Mouse (Mus musculus) neural tube, embryonic 14.5 days (tissue): ENCODE results near the gene Smu1. TPM values are rescaled to one million over a fixed set of nuclear protein-coding genes. Genes with fewer than 3 reads are reported as not detected.

Experiments used
- ATAC-seq: fragments of 200-750 bp; cut with Nextera tagmentation; 2 replicates; pipeline ENCODE4 v1.8.0; 2017; ENCODE audit warnings: low read depth, mild to moderate bottlenecking, moderate TSS enrichment, moderate library complexity
- H3K27ac ChIP-seq: fragments of 300-500 bp; sonication (generic); 2 replicates; pipeline ENCODE4 v1.5.1; 2014; ENCODE audit warnings: low read depth, mild to moderate bottlenecking, control low read depth, low read length, moderate library complexity, mixed read lengths
- H3K27me3 ChIP-seq: fragments of 300-500 bp; sonication (generic); 2 replicates; pipeline ENCODE4 v1.6.1; 2014; ENCODE audit warnings: low read length; ENCODE audit not compliant: control insufficient read depth, insufficient read depth
- H3K36me3 ChIP-seq: fragments of 300-500 bp; sonication (generic); 2 replicates; pipeline ENCODE4 v1.6.1; 2014; ENCODE audit warnings: low read length, mixed read lengths; ENCODE audit not compliant: control insufficient read depth, insufficient read depth
- H3K4me1 ChIP-seq: fragments of 300-500 bp; sonication (generic); 2 replicates; pipeline ENCODE4 v1.6.1; 2014; ENCODE audit warnings: low read length; ENCODE audit not compliant: control insufficient read depth, insufficient read depth
- H3K4me2 ChIP-seq: fragments of 300-500 bp; sonication (generic); 2 replicates; pipeline ENCODE4 v1.6.1; 2014; ENCODE audit warnings: mild to moderate bottlenecking, low read depth, low read length, control low read depth
- H3K4me3 ChIP-seq: fragments of 300-500 bp; sonication (generic); 2 replicates; pipeline ENCODE4 v1.5.1; 2014; ENCODE audit warnings: low read depth, low read length, control low read depth, mixed read lengths
- H3K9ac ChIP-seq: fragments of 300-500 bp; sonication (generic); replicated peaks from 2 replicates; pipeline ENCODE4 v1.6.1; 2014; ENCODE audit warnings: low read depth, mild to moderate bottlenecking, control low read depth, low read length, mixed read lengths
- H3K9me3 ChIP-seq: fragments of 300-500 bp; sonication (generic); 2 replicates; pipeline ENCODE4 v1.6.1; 2016; ENCODE audit warnings: low read length; ENCODE audit not compliant: control insufficient read depth
- WGBS: fragments of 180-500 bp; shearing (Covaris S2); extraction: QIAGEN DNeasy Blood & Tissue Kit; methylation state at CpG from one replicate; pipeline ENCODE4 v1.1.7; 2014; 5-methylcytosine and 5-hydroxymethylcytosine counted together
- polyA plus RNA-seq: library from polyadenylated mRNA; unstranded; fragments of >200 nt; fragmentation: Nextera tagmentation; extraction: Ambion mirVana; gene quantifications from 2 replicates; pipeline ENCODE4 v1.2.1, GENCODE M21; 2014

Gene Smu1
- polyA plus RNA-seq, 1 experiment from 2014 or later = 117 TPM

DNA sequence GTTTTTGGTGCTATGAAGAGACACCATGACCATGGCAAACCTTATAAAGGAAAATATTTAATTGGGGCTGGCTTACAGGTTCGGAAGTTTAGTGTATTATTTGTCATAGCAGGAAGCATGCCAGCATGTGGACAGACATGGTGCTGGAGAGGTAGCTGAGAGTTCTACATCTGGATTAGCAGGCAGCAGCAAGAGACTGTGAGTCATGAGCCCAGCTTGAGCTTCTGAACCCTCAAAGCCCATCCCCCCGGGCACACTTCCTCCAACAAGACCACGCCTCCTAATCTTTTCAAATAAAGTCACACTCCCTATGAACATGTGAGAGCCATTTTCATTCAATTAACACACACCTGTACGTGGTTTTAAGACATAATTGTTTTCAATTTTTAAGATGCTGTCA lies 18.7 kb upstream of the Smu1 start:
- Histone ChIP-seq H3K9me3 (no peaks in the 10 kb centered on the region), H3K4me2 (no peak overlapping the region), H3K4me1 (0 out of 2 replicates have a peak, but pooled peaks cover 2% of the 10 kb centered on the region), H3K9ac (no peak overlapping the region), H3K36me3 (no peaks in the 10 kb centered on the region), H3K4me3 (no peak overlapping the region), H3K27ac (no peak overlapping the region), H3K27me3 (no peaks in the 10 kb centered on the region)
- WGBS = 85% methylated on average over 4 of the region's 4 CpGs
- no peak for ATAC-seq

DNA sequence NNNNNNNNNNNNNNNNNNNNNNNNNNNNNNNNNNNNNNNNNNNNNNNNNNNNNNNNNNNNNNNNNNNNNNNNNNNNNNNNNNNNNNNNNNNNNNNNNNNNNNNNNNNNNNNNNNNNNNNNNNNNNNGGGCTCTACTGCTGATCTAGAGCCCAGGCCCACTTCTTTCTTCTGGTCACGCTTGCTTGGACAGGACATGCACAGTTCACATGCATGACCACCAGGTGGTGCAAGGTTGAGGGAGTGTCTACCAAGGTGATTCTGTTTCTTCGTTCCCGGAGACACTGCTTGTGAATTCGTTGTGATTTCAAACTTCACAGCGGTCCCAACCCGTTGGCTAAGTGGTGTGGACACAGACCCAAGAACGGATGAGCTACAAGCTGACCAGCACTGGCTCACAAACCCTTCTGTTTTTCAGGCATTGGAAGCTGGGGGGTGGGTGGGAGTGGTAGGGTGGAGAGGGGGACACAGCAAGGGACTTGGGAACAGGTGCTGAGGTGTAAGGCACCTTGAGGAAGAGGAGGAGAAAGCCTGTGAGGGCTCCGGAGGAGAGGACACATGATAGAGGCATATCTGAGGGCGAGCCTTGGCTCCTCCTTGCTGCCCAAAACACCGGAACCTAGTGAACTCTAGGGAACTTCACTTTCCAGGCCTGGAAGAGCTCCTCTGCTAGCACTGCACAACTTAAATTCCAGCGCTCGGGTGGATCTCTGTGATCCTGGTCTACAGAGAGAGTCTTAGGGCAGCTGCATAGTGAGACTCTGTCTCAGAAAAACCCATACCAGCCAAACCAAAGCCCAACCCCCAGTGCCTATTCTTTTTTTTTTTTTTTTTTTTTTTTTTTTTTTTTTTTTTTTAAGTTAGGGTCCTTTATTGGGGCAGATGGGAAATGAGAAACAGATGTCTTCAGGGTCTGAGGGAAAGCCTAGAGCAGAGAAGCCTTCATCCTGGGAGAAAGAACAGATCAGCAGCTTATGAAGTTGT lies 16.8 kb upstream of the Smu1 start:
- Histone ChIP-seq H3K9ac (no peak overlapping the region), H3K27me3 (no peaks in the 10 kb centered on the region), H3K4me1 (0 out of 2 replicates have a peak, but pooled peaks cover 2% of the 10 kb centered on the region), H3K27ac (no peak overlapping the region), H3K9me3 (no peaks in the 10 kb centered on the region), H3K36me3 (no peaks in the 10 kb centered on the region), H3K4me2 (no peak overlapping the region), H3K4me3 (no peak overlapping the region)
- WGBS = 30% methylated on average over 12 of the region's 12 CpGs
- ATAC-seq = peak; percentile 62

DNA sequence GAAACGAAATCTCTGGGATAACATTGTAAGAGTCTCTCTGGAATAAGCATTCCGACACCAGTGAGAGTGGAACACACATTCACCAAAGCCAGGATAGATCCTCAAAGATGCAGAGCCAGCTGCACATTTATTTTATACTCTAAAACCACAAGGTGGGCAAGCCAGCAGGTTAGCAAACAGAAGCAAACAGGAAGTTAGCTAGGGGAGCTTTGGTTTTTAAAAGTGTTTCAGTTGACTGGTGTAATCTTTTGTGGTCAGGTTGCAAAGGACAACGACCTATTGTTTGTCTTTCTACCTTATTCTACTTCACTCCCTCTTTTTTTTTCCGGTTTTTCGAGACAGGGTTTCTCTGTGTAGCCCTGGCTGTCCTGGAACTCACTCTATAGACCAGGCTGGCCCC lies 2.2 kb upstream of the Smu1 start:
- Histone ChIP-seq H3K27ac (no peak overlapping the region), H3K4me3 (no peak overlapping the region), H3K36me3 (0 out of 2 replicates have a peak, but pooled peaks cover 3% of the 10 kb centered on the region), H3K4me1 (no peaks in the 10 kb centered on the region), H3K9ac (no peak overlapping the region), H3K9me3 (no peaks in the 10 kb centered on the region), H3K4me2 (no peak overlapping the region), H3K27me3 (no peaks in the 10 kb centered on the region)
- ATAC-seq = no peak
- 55% methylated on average over 5 of the region's 5 CpGs for WGBS

DNA sequence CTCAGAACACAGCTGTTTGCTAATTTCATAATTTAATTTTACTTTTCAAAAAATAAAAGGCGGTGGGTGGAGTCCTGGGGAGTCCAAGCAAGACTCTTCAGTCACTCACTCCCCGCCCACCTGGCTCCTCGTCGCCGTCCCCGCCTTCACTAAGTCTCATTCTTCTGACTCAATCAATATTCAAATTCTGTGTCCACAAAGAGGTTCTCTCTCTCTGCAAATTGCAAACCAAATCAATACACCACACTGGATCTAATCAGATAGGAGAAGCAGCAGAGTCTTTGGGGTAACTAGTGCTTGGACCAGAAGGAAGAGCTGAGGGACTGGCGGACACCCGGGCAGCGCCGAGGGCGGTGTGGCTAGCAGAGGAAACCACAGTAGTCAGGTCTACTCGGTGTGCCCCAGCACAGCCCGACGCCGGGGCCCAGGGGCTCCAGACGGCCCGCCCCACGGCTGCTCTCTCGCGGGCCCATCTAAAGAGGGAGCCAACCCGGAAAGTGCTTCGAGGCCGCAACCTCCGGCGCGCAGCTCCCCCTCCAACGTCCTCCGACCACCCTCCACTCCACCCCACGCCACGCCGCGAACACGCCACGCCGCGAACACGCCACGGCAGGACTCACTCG lies 455 bp downstream of the Smu1 start:
- Histone ChIP-seq H3K36me3 (peaks cover 18% of the 10 kb centered on the region), H3K4me2 (peak overlapping the region; percentile 73), H3K27me3 (no peaks in the 10 kb centered on the region), H3K4me1 (no peaks in the 10 kb centered on the region), H3K9me3 (no peaks in the 10 kb centered on the region), H3K4me3 (peak overlapping the region; percentile 94), H3K27ac (peak overlapping the region; percentile 48; the same call in 1 of the 2 replicates), H3K9ac (peak overlapping the region; percentile 88)
- WGBS = under 1% methylated on average over 32 of the region's 39 CpGs
- ATAC-seq = peak; percentile 85

DNA sequence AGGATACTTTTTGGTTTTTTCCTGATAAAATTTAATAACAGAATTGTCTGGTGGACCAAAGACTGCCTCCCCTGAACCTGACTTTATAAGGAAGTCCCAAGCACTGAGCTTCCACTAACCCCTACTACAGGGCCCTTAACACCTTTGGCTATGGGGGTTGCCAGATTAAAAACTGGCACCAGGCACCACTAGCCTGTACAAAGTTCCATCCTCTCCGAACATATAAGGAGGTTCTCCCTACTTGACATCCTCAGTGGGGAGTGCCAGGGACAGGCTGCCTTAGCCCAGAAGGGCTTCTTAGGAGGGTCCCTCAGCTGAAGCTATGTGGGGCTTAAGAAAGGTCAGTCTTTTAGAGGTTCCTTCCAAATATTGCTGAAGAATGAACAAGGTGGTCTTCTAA lies 22.4 kb downstream of the Smu1 start:
- H3K36me3 ChIP-seq = peaks cover 71% of the 10 kb centered on the region

DNA sequence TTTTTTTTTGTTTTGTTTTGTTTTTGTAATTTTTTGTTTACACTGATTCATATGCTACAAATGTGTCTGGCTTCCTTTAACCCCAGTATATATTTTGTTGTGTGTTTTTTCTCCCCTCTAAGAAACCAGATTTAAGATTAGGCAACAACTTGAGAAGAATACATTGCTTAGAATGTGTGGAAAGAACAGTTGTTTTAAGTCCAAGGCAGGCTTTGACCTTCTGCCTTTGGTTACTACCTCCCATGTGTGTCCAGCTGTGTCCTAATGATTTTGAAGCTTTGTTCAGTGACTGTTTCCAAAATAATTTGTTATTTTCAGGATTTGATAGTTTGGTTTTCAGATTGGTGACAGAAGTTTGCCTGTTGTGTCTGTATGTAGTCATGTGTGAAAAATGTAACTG lies 26.5 kb downstream of the Smu1 start:
- ATAC-seq = no peak
- Histone ChIP-seq H3K9me3 (no peaks in the 10 kb centered on the region), H3K4me2 (no peak overlapping the region), H3K27me3 (no peaks in the 10 kb centered on the region), H3K36me3 (peaks cover 77% of the 10 kb centered on the region), H3K4me1 (peaks cover 2% of the 10 kb centered on the region; the same call in 1 of the 2 replicates), H3K27ac (no peak overlapping the region), H3K4me3 (no peak overlapping the region), H3K9ac (no peak overlapping the region)

More for the DNA sequence above, 22.4 kb downstream of the Smu1 start:
- Histone ChIP-seq H3K4me3 (no peak overlapping the region), H3K27ac (no peak overlapping the region), H3K9me3 (no peaks in the 10 kb centered on the region), H3K4me2 (no peak overlapping the region), H3K4me1 (no peaks in the 10 kb centered on the region), H3K27me3 (no peaks in the 10 kb centered on the region), H3K9ac (no peak overlapping the region)
- no peak for ATAC-seq
- WGBS = 67% methylated on average over 1 of the region's 1 CpGs

DNA sequence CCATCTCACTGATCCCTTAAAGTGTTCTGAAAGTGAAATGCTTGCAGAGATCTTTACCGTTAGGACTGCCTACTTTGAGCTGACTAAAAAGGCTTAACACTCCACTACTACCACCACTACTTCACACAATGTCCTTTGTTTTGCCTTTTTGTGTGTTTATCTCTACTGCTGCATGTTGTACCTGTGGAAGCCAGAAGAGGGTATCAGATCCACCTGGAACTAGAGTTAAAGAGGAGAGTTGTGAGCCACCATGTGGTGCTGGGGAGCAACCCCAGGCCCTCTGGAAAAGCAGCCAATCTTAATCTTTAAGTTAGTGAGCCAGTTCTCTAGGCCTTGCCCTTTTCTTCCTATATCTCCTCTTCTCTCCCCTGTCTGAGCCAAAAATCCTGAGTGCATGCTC lies 30.5 kb downstream of the Smu1 start:
- H3K36me3 ChIP-seq = peaks cover 64% of the 10 kb centered on the region
- peaks cover 27% of the 10 kb centered on the region for H3K4me1 ChIP-seq
- 97% methylated on average over 1 of the region's 1 CpGs for WGBS
- ATAC-seq = no peak
- no peak overlapping the region for H3K4me2 ChIP-seq
- no peaks in the 10 kb centered on the region for H3K9me3 ChIP-seq
- no peak overlapping the region for H3K27ac ChIP-seq
- H3K27me3 ChIP-seq = no peaks in the 10 kb centered on the region
- no peak overlapping the region for H3K4me3 ChIP-seq
- H3K9ac ChIP-seq = no peak overlapping the region

DNA sequence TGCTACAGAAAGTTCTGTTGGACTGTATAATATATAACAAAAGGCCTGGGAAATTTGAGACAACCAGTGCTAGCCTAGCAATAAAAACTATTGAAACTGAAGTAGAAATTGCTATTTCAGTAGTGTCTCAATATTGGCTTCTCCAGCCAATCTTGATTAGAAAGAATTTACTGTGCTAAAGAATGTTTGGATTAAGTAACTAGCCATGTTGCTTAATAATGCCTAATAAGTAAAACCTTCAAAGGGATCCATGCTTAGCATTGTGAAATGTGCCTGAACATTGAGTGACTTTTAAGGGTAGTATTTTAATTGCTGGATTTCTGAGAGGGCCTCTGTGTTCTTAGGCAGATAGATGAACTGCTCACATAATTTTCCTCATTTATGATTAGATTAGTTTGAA lies 32.2 kb downstream of the Smu1 start:
- Histone ChIP-seq H3K4me2 (peak overlapping the region; percentile 81; the same call in 1 of the 2 replicates), H3K4me1 (peaks cover 37% of the 10 kb centered on the region), H3K9ac (no peak overlapping the region)

DNA sequence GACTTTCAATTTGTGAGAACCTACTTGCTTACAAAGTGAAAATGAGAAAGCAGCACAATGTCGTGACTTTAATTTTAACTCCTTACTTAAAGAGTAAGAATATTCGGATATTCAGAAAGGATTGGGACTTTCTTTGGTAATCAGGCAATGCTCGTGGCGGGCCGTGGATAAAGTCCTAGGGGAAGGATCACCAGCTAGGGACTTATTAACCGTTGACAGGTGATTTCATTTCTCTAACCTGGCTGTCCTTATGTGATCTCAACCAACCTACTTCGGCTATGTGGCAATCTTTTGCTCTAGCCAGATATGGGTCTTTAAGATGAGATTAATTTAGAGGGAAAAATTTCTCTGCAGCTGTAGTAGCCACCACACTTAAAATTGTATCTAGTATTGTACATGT lies 32.6 kb downstream of the Smu1 start:
- WGBS = 88% methylated on average over 7 of the region's 7 CpGs
- Histone ChIP-seq H3K9ac (no peak overlapping the region), H3K4me3 (no peak overlapping the region), H3K4me1 (peaks cover 37% of the 10 kb centered on the region), H3K9me3 (no peaks in the 10 kb centered on the region), H3K27ac (no peak overlapping the region), H3K27me3 (no peaks in the 10 kb centered on the region), H3K4me2 (peak overlapping the region; percentile 81; the same call in 1 of the 2 replicates), H3K36me3 (peaks cover 46% of the 10 kb centered on the region)
- no peak for ATAC-seq

More for the DNA sequence above, 32.2 kb downstream of the Smu1 start:
- no peaks in the 10 kb centered on the region for H3K27me3 ChIP-seq
- peaks cover 50% of the 10 kb centered on the region for H3K36me3 ChIP-seq
- ATAC-seq = no peak
- no peak overlapping the region for H3K4me3 ChIP-seq
- H3K27ac ChIP-seq = no peak overlapping the region
- no peaks in the 10 kb centered on the region for H3K9me3 ChIP-seq
